Mouse (Mus musculus) intestine, postnatal 0 days (tissue): Measurements from ENCODE around the gene Vim. TPM values are rescaled to one million over a fixed set of nuclear protein-coding genes. Genes with fewer than 3 reads are reported as not detected.

Experiments used
- ATAC-seq: fragments of 200-750 bp; cut with Nextera tagmentation; 2 replicates; pipeline ENCODE4 v1.8.0; 2017; ENCODE audit warnings: mild to moderate bottlenecking, moderate TSS enrichment, moderate library complexity
- H3K27ac ChIP-seq: fragments of 300-500 bp; sonication (generic); 2 replicates; pipeline ENCODE4 v1.5.1; 2014; ENCODE audit warnings: mild to moderate bottlenecking, low read depth, low read length, moderate library complexity
- H3K27me3 ChIP-seq: fragments of 300-500 bp; sonication (generic); replicated peaks from 2 replicates; pipeline ENCODE4 v1.6.1; 2014; ENCODE audit warnings: low read length, mixed read lengths; ENCODE audit not compliant: control insufficient read depth, insufficient read depth
- H3K36me3 ChIP-seq: fragments of 300-500 bp; sonication (generic); 2 replicates; pipeline ENCODE4 v1.6.1; 2014; ENCODE audit warnings: mild to moderate bottlenecking, moderate library complexity; ENCODE audit not compliant: control insufficient read depth, insufficient read depth
- H3K4me1 ChIP-seq: fragments of 300-500 bp; sonication (generic); replicated peaks from 2 replicates; pipeline ENCODE4 v1.6.1; 2014; ENCODE audit warnings: antibody characterized with exemption, low read length, mixed read lengths; ENCODE audit not compliant: control insufficient read depth, insufficient read depth
- H3K4me2 ChIP-seq: fragments of 300-500 bp; sonication (generic); replicated peaks from 2 replicates; pipeline ENCODE4 v1.6.1; 2014; ENCODE audit warnings: low read depth, mild to moderate bottlenecking, moderate library complexity
- H3K4me3 ChIP-seq: fragments of 300-500 bp; sonication (generic); 2 replicates; pipeline ENCODE4 v1.5.1; 2014; ENCODE audit warnings: low read depth, low read length
- H3K9ac ChIP-seq: fragments of 300-500 bp; sonication (generic); 2 replicates; pipeline ENCODE4 v1.6.1; 2014; ENCODE audit warnings: mild to moderate bottlenecking, low read depth, low read length
- H3K9me3 ChIP-seq: fragments of 300-500 bp; sonication (generic); 2 replicates; pipeline ENCODE4 v1.6.1; 2016; ENCODE audit warnings: mixed run types; ENCODE audit not compliant: control insufficient read depth
- CTCF ChIP-seq: sonication (generic); IDR thresholded peaks from 2 replicates; pipeline ENCODE4 v1.5.1; 2016; ENCODE audit warnings: low read depth, mild to moderate bottlenecking, control low read depth, antibody characterized with exemption, moderate library complexity
- WGBS: fragments of 180-500 bp; shearing (Covaris S2); extraction: QIAGEN DNeasy Blood & Tissue Kit; methylation state at CpG from one replicate; pipeline ENCODE4 v1.1.7; 2014; 5-methylcytosine and 5-hydroxymethylcytosine counted together
- polyA plus RNA-seq: library from polyadenylated mRNA; unstranded; fragments of >200 nt; fragmentation: Nextera tagmentation; extraction: Ambion mirVana; gene quantifications from 2 replicates; pipeline ENCODE4 v1.2.1, GENCODE M21; 2015

Gene Vim
- polyA plus RNA-seq, 1 experiment from 2014 or later, result 272 TPM

DNA sequence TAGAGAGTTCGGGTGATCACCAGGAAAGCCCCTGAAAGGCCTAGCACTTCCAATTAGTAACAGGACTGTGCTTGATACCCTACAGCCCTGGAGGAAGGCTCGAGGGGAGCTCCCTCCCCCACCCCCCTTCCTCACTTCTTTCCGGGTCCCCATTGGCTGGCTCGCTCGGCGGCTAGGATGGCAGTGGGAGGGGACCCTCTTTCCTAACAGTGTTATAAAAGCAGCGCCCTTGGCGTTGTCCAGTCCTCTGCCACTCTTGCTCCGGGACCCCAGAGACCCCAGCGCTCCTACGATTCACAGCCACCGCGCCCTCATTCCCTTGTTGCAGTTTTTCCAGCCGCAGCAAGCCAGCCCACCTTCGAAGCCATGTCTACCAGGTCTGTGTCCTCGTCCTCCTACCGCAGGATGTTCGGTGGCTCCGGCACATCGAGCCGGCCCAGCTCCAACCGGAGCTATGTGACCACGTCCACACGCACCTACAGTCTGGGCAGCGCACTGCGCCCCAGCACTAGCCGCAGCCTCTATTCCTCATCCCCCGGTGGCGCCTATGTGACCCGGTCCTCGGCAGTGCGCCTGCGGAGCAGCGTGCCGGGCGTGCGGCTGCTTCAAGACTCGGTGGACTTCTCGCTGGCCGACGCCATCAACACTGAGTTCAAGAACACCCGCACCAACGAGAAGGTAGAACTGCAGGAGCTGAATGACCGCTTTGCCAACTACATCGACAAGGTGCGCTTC, 506 bp downstream of the Vim start:
- WGBS, result under 1% methylated on average over 46 of the region's 46 CpGs
- Histone ChIP-seq H3K4me3 (peak overlapping the region; percentile 58), H3K4me2 (peak overlapping the region; percentile 72), H3K27ac (peak overlapping the region; percentile 87), H3K27me3 (peaks cover 16% of the 10 kb centered on the region; the same call in 1 of the 2 replicates), H3K4me1 (0 out of 2 replicates have a peak, but pooled peaks cover 3% of the 10 kb centered on the region), H3K9ac (peak overlapping the region; percentile 64), H3K9me3 (no peaks in the 10 kb centered on the region), H3K36me3 (peaks cover 7% of the 10 kb centered on the region; the same call in 1 of the 2 replicates)
- peak; percentile 32 for TF ChIP-seq CTCF
- ATAC-seq, result peak; percentile 79

DNA sequence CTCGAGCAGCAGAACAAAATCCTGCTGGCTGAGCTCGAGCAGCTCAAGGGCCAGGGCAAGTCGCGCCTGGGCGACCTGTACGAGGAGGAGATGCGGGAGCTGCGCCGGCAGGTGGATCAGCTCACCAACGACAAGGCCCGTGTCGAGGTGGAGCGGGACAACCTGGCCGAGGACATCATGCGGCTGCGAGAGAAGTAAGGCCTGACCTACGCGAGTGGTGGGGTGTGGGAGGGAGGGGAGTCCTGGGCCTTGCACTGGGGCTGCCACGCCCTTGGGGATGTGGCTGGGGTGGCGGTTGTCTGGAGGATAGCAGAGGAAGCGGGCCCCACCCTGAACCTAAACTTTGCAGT, 1.0 kb downstream of the Vim start:
- peaks cover 10% of the 10 kb centered on the region; the same call in 1 of the 2 replicates for H3K36me3 ChIP-seq
- H3K4me3 ChIP-seq, result peak overlapping the region; percentile 58
- H3K27ac ChIP-seq, result peak overlapping the region; percentile 87
- no peak for TF ChIP-seq CTCF
- WGBS, result under 1% methylated on average over 21 of the region's 21 CpGs
- peak; percentile 21; the same call in 1 of the 2 replicates for ATAC-seq
- H3K9ac ChIP-seq, result peak overlapping the region; percentile 64
- H3K27me3 ChIP-seq, result peaks cover 16% of the 10 kb centered on the region; the same call in 1 of the 2 replicates
- no peaks in the 10 kb centered on the region for H3K9me3 ChIP-seq
- 0 out of 2 replicates have a peak, but pooled peaks cover 3% of the 10 kb centered on the region for H3K4me1 ChIP-seq
- H3K4me2 ChIP-seq, result peak overlapping the region; percentile 72

DNA sequence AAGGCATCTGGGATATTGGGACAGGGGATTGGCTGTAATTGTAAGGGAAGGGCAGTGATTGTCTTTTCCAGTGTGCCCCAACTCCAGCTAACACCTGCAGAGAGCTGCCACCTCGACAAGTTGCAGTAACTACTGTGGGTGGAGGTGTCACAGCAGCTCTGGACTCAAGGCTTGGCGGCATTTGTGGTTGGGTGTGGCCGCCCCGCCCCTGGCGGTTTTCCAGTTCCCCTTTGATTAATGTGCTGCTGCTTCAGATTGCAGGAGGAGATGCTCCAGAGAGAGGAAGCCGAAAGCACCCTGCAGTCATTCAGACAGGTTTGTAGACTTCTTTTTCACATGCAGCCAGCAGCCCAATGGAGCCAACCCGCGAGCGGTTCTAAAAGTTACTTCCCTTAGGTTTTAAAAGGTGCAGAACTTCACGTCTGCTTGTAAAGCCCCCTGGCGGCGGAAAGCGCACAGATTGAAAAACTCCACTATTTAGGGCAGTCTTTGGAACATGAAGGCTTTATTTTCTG, 1.6 kb downstream of the Vim start:
- Histone ChIP-seq H3K27me3 (peaks cover 16% of the 10 kb centered on the region; the same call in 1 of the 2 replicates), H3K9me3 (no peaks in the 10 kb centered on the region), H3K9ac (peak overlapping the region; percentile 64; the same call in 1 of the 2 replicates), H3K27ac (peak overlapping the region; percentile 87), H3K36me3 (peaks cover 12% of the 10 kb centered on the region; the same call in 1 of the 2 replicates), H3K4me3 (peak overlapping the region; percentile 58), H3K4me2 (peak overlapping the region; percentile 72), H3K4me1 (0 out of 2 replicates have a peak, but pooled peaks cover 3% of the 10 kb centered on the region)
- TF ChIP-seq CTCF, result peak; percentile 76
- WGBS, result under 1% methylated on average over 13 of the region's 13 CpGs
- ATAC-seq, result no peak

DNA sequence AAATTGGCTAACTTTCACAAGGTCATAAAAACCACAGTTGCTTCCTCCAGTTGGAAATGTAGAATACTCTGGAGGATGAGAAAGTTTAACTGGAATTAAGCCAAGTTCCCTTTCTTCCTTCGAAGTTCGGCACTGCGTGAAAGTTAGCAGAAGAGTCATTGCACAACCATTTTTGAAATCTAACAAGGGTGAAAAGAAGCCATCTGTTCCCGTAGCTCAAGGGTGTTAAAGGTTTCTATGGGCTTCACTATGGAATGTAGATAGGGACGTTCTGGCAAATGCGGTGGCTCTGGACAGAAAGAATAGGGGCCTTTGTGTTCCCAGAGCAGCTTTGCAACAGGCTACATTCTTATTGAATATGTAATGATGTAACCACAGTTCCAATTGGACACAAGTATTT, 2.2 kb downstream of the Vim start:
- Histone ChIP-seq H3K4me2 (peak overlapping the region; percentile 72), H3K27me3 (peaks cover 16% of the 10 kb centered on the region; the same call in 1 of the 2 replicates), H3K36me3 (peaks cover 12% of the 10 kb centered on the region), H3K4me3 (peak overlapping the region; percentile 58), H3K9me3 (no peaks in the 10 kb centered on the region), H3K27ac (no peak overlapping the region), H3K4me1 (0 out of 2 replicates have a peak, but pooled peaks cover 3% of the 10 kb centered on the region), H3K9ac (peak overlapping the region; percentile 64; the same call in 1 of the 2 replicates)
- no peak for TF ChIP-seq CTCF
- WGBS, result 14% methylated on average over 6 of the region's 6 CpGs
- no peak for ATAC-seq

DNA sequence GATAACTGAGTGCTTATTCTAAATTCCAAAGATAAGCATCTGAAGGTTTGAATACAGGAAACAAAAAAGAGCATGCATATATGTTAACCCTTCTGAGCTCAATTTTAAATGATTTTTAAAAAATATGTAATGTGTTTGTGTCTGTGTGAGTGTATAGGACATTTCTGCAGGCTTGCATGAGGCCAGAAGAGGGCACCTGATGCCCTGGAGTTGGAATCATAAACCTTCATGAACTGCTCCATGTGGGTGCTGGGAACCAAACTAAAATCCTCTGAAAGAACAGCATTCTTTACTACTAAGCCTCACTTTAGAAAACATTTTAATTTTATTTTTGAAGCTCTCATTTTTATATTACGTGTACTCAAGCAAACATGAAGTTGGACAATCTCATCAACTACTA, 3.7 kb downstream of the Vim start:
- TF ChIP-seq CTCF, result 0 out of 2 replicates have a peak, but pooled peaks have one; percentile 11
- Histone ChIP-seq H3K9ac (no peak overlapping the region), H3K36me3 (peaks cover 23% of the 10 kb centered on the region), H3K4me1 (0 out of 2 replicates have a peak, but pooled peaks cover 3% of the 10 kb centered on the region), H3K27me3 (peaks cover 8% of the 10 kb centered on the region; the same call in 1 of the 2 replicates), H3K4me3 (no peak overlapping the region), H3K27ac (no peak overlapping the region), H3K9me3 (no peaks in the 10 kb centered on the region), H3K4me2 (no peak overlapping the region)
- no peak for ATAC-seq
- WGBS, result 100% methylated on average over 1 of the region's 1 CpGs

DNA sequence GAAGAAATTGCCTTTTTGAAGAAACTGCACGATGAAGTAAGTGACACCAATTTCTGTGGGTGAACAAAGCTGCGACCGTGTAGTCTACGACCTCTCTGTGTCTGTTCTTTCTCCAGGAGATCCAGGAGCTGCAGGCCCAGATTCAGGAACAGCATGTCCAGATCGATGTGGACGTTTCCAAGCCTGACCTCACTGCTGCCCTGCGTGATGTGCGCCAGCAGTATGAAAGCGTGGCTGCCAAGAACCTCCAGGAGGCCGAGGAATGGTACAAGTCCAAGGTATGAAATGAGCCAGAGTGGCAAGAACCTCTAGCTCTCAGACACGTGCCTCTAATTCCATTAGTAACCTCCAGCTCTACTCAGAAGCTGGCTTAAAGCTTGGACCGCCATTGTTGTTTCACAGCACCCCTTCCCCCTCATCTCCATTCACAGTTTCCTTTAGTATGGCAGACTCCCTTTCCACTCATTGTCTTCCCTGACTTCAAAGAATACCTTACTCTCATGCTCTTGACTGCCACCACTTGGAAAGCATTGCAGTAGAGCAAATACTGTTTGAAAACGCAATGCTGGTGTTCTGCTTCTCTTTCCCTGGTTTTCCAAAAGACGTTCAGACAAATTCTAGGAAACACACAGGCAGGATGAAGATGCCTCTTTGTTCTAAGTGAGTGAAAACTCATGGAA, 4.9 kb downstream of the Vim start:
- Histone ChIP-seq H3K27me3 (0 out of 2 replicates have a peak, but pooled peaks cover 5% of the 10 kb centered on the region), H3K36me3 (peaks cover 24% of the 10 kb centered on the region), H3K4me3 (no peak overlapping the region), H3K4me2 (no peak overlapping the region), H3K9ac (no peak overlapping the region), H3K27ac (no peak overlapping the region), H3K4me1 (0 out of 2 replicates have a peak, but pooled peaks cover 3% of the 10 kb centered on the region), H3K9me3 (no peaks in the 10 kb centered on the region)
- peak; percentile 31; the same call in 1 of the 2 replicates for TF ChIP-seq CTCF
- 82% methylated on average over 14 of the region's 14 CpGs for WGBS
- no peak for ATAC-seq
